In the genomic region with DNA sequence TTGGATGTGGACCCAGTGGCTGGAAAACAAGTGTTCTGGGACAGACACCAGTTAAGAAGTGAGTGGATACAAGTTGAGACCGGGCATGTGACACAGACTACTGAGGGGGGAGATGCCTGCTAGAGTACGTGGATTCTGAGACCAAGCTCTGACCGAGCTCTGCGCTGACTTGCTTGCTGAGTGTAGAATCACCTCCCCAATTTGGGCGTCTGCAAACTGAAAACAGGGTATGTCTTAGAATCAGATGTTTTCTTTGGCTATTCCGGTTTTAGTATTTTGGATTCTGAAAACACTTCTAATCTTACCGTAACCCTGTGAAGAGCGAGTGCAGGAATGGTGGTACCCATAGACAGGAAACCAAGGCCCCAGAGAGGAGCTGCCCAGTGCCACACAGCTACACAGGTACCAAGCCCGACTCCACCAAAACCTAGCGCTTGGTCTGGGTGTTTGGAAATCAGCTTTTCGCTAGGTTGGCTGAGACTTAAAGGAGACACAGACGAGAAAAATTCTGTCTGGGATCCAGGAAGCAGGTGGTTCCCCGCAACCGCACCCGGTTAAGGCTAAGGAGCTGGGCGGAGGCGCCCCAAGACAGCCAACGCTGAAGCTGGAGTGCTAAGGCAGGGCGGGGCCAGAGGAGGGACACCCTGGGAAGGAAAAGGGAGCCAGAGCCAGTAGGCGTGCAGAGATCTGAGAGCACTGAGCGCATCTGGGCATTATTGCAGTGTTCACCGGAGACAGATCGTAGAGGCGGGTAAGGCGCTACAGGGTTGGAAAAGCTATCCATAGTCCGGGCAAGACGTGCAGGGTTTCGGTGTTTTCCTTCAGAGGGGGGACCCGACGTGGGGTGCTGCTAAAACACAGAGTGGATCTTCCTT, we compare ENCODE assay signal across 9 mouse cellular contexts. TPM values are rescaled to one million over a fixed set of nuclear protein-coding genes. Genes with fewer than 3 reads are reported as not detected.
A peak's percentile ranks its signal among the peaks of the same experiment; 100 is the strongest.
DNase-seq lines count a peak whose midpoint lies in the region; ATAC-seq and TF ChIP-seq lines count a peak whose summit lies in the region.
"Had no signal": no experiment of that assay in that cellular context is flagged by ENCODE, and none has a peak within 500 bp of the region (broad histone marks: within the 10 kb centered on the region; RNA-seq: fewer than 3 reads in every experiment).

No protein-coding gene starts in this region.

- peak; percentile 65 for DNase-seq in ovary, adult 18-20 months (ENCODE audit: low spot score)
- no peak for DNase-seq in ovary, postnatal 10 days (ENCODE audit: low spot score)
- peak; percentile 28 for DNase-seq in heart, postnatal 0 days (ENCODE audit: low spot score)
- peak; percentile 61 for DNase-seq in kidney, postnatal 14 days
- peak; percentile 51 for DNase-seq in neural tube, embryonic 11.5 days (ENCODE audit: low spot score)
- peak; percentile 14 to 31 for DNase-seq in thymus, postnatal 10 days (ENCODE audit: low spot score in 2 of 2)

- no peak; the same call in 1 of the 2 replicates for ATAC-seq in forebrain, embryonic 15.5 days (replicated peaks)
- ATAC-seq in heart, postnatal 0 days (ENCODE audit: insufficient read depth, low read depth), result peak; percentile 67
- ATAC-seq in liver, embryonic 16.5 days (ENCODE audit: low read depth), result peak; percentile 59
- no peak for ATAC-seq in neural tube, embryonic 11.5 days (ENCODE audit: insufficient read depth, low FRiP score, low TSS enrichment)

- H3K4me3 ChIP-seq in forebrain, embryonic 15.5 days, result peak overlapping the region; percentile 36
- peak overlapping the region; percentile 50 for H3K4me3 ChIP-seq in heart, postnatal 0 days (ENCODE audit: low read depth, low read length)
- H3K4me3 ChIP-seq in liver, embryonic 16.5 days (ENCODE audit: low read depth, low read length), result peak overlapping the region; percentile 46
- peak overlapping the region; percentile 18 for H3K4me3 ChIP-seq in neural tube, embryonic 11.5 days (ENCODE audit: low read depth, low read length)

- no peak for TF ChIP-seq EP300 in heart, postnatal 0 days (IDR thresholded peaks at IDR 0.05; ENCODE audit: low read depth)

- no peak for TF ChIP-seq CTCF in heart, postnatal 0 days (IDR thresholded peaks at IDR 0.05; ENCODE audit: low read depth)

- H3K27ac ChIP-seq in forebrain, embryonic 15.5 days (replicated peaks), result no peak overlapping the region
- H3K27ac ChIP-seq in heart, postnatal 0 days (ENCODE audit: low read depth), result no peak overlapping the region
- H3K27ac ChIP-seq in liver, embryonic 16.5 days (ENCODE audit: low read length), result no peak overlapping the region
- H3K27ac ChIP-seq in neural tube, embryonic 11.5 days (ENCODE audit: low read depth, low read length), result no peak overlapping the region

- 10% methylated on average over 30 of the region's 30 CpGs for WGBS in forebrain, embryonic 15.5 days
- WGBS in heart, postnatal 0 days, result 6% methylated on average over 30 of the region's 30 CpGs
- 4% methylated on average over 30 of the region's 30 CpGs for WGBS in liver, embryonic 16.5 days (ENCODE audit: insufficient replicate concordance)
- 9% methylated on average over 30 of the region's 30 CpGs for WGBS in neural tube, embryonic 11.5 days

- H3K4me1 ChIP-seq in forebrain, embryonic 15.5 days, result peaks cover 9% of the 10 kb centered on the region
- H3K4me1 ChIP-seq in heart, postnatal 0 days (ENCODE audit: control insufficient read depth, insufficient read depth), result peaks cover 10% of the 10 kb centered on the region
- H3K4me1 ChIP-seq in liver, embryonic 16.5 days (ENCODE audit: control insufficient read depth, low read depth, low read length), result peaks cover 22% of the 10 kb centered on the region
- H3K4me1 ChIP-seq in neural tube, embryonic 11.5 days (ENCODE audit: control insufficient read depth, insufficient read depth, low read length), result no peaks in the 10 kb centered on the region

- no peaks in the 10 kb centered on the region for H3K36me3 ChIP-seq in forebrain, embryonic 15.5 days
- H3K36me3 ChIP-seq in heart, postnatal 0 days (replicated peaks; ENCODE audit: control insufficient read depth, insufficient read depth, low read length), result no peaks in the 10 kb centered on the region
- H3K36me3 ChIP-seq in liver, embryonic 16.5 days (ENCODE audit: control insufficient read depth, insufficient read depth), result no peaks in the 10 kb centered on the region
- H3K36me3 ChIP-seq in neural tube, embryonic 11.5 days (ENCODE audit: control insufficient read depth, insufficient read depth, low read length), result no peaks in the 10 kb centered on the region

- H3K9me3 ChIP-seq in forebrain, embryonic 15.5 days, result no peaks in the 10 kb centered on the region
- H3K9me3 ChIP-seq in heart, postnatal 0 days (replicated peaks; ENCODE audit: control insufficient read depth, low read length), result no peaks in the 10 kb centered on the region
- no peaks in the 10 kb centered on the region for H3K9me3 ChIP-seq in liver, embryonic 16.5 days (replicated peaks; ENCODE audit: control insufficient read depth, low read length)
- no peaks in the 10 kb centered on the region for H3K9me3 ChIP-seq in neural tube, embryonic 11.5 days (ENCODE audit: control insufficient read depth, low read length)

- H3K27me3 ChIP-seq in forebrain, embryonic 15.5 days, result peaks cover 37% of the 10 kb centered on the region
- peaks cover 35% of the 10 kb centered on the region for H3K27me3 ChIP-seq in heart, postnatal 0 days (ENCODE audit: control insufficient read depth, insufficient read depth, low read length)
- peaks cover 31% of the 10 kb centered on the region for H3K27me3 ChIP-seq in liver, embryonic 16.5 days (ENCODE audit: control insufficient read depth, insufficient read depth, low read depth, low read length)
- peaks cover 27% of the 10 kb centered on the region for H3K27me3 ChIP-seq in neural tube, embryonic 11.5 days (ENCODE audit: control insufficient read depth, insufficient read depth, low read length)

- peak overlapping the region; percentile 56 for H3K4me2 ChIP-seq in forebrain, embryonic 15.5 days (replicated peaks)
- peak overlapping the region; percentile 70 for H3K4me2 ChIP-seq in heart, postnatal 0 days (ENCODE audit: low read depth, low read length)
- H3K4me2 ChIP-seq in liver, embryonic 16.5 days (ENCODE audit: low read depth, low read length), result peak overlapping the region; percentile 67
- H3K4me2 ChIP-seq in neural tube, embryonic 11.5 days (ENCODE audit: low read depth), result peak overlapping the region; percentile 48

- peak overlapping the region; percentile 36 for H3K9ac ChIP-seq in forebrain, embryonic 15.5 days (replicated peaks)
- H3K9ac ChIP-seq in heart, postnatal 0 days (replicated peaks; ENCODE audit: low read depth, low read length), result 0 out of 2 replicates have a peak overlapping the region, but pooled peaks have one; percentile 0
- no peak overlapping the region; the same call in 1 of the 2 replicates for H3K9ac ChIP-seq in liver, embryonic 16.5 days (ENCODE audit: low read depth, low read length)
- H3K9ac ChIP-seq in neural tube, embryonic 11.5 days (ENCODE audit: low read length), result no peak overlapping the region

RNA-seq across cellular contexts. Expression of a gene that starts 2.0 kb away (rescaled TPM):
- 0.66 and 1.0 TPM in 2 replicates for polyA plus RNA-seq in forebrain, embryonic 15.5 days (2015; fragmentation: Nextera tagmentation; extraction: Ambion mirVana)
- 0.99 and 33.0 TPM in 2 replicates for total RNA-seq in heart, postnatal 0 days (2014; rRNA removed; ENCODE audit: low replicate concordance)
- polyA plus RNA-seq in heart, postnatal 0 days (2015; fragmentation: Nextera tagmentation; extraction: Ambion mirVana), result 3.3 and 4.2 TPM in 2 replicates
- polyA plus RNA-seq in liver, embryonic 16.5 days (2015; fragmentation: Nextera tagmentation; extraction: Ambion mirVana), result 1.1 and 1.2 TPM in 2 replicates
- polyA plus RNA-seq in neural tube, embryonic 11.5 days (2014; fragmentation: Nextera tagmentation; extraction: Ambion mirVana), result 2.4 and 3.8 TPM in 2 replicates
- total RNA-seq: CH12.LX had no signal

RNA-seq across cellular contexts. Expression of a gene that starts 19.2 kb away (rescaled TPM):
- polyA plus RNA-seq in forebrain, embryonic 15.5 days (2015; fragmentation: Nextera tagmentation; extraction: Ambion mirVana), result 17.8 and 21.4 TPM in 2 replicates
- total RNA-seq in heart, postnatal 0 days (2014; rRNA removed; ENCODE audit: low replicate concordance), result 13.3 and 28.7 TPM in 2 replicates
- polyA plus RNA-seq in heart, postnatal 0 days (2015; fragmentation: Nextera tagmentation; extraction: Ambion mirVana), result 10.4 and 10.7 TPM in 2 replicates
- 3.8 TPM in 2 replicates for polyA plus RNA-seq in liver, embryonic 16.5 days (2015; fragmentation: Nextera tagmentation; extraction: Ambion mirVana)
- 22.9 and 24.2 TPM in 2 replicates for polyA plus RNA-seq in neural tube, embryonic 11.5 days (2014; fragmentation: Nextera tagmentation; extraction: Ambion mirVana)

RNA-seq across cellular contexts. Expression of a gene that starts 48.9 kb away (rescaled TPM):
- polyA plus RNA-seq in forebrain, embryonic 15.5 days (2015; fragmentation: Nextera tagmentation; extraction: Ambion mirVana), result 13.5 and 14.5 TPM in 2 replicates
- 2.6 and 3.5 TPM in 2 replicates for total RNA-seq in heart, postnatal 0 days (2014; rRNA removed; ENCODE audit: low replicate concordance)
- 0.56 and 0.89 TPM in 2 replicates for polyA plus RNA-seq in heart, postnatal 0 days (2015; fragmentation: Nextera tagmentation; extraction: Ambion mirVana)
- polyA plus RNA-seq in liver, embryonic 16.5 days (2015; fragmentation: Nextera tagmentation; extraction: Ambion mirVana), result 1.7 and 1.8 TPM in 2 replicates
- polyA plus RNA-seq in neural tube, embryonic 11.5 days (2014; fragmentation: Nextera tagmentation; extraction: Ambion mirVana), result 8.9 and 10.4 TPM in 2 replicates

RNA-seq across cellular contexts. Expression of a gene that starts 56.9 kb away (rescaled TPM):
- polyA plus RNA-seq in forebrain, embryonic 15.5 days (2015; fragmentation: Nextera tagmentation; extraction: Ambion mirVana), result 54.5 and 54.9 TPM in 2 replicates
- 6.6 and 21.0 TPM in 2 replicates for total RNA-seq in heart, postnatal 0 days (2014; rRNA removed; ENCODE audit: low replicate concordance)
- 14.6 and 15.2 TPM in 2 replicates for polyA plus RNA-seq in heart, postnatal 0 days (2015; fragmentation: Nextera tagmentation; extraction: Ambion mirVana)
- polyA plus RNA-seq in liver, embryonic 16.5 days (2015; fragmentation: Nextera tagmentation; extraction: Ambion mirVana), result 36.5 and 37.0 TPM in 2 replicates
- 76.9 and 78.2 TPM in 2 replicates for polyA plus RNA-seq in neural tube, embryonic 11.5 days (2014; fragmentation: Nextera tagmentation; extraction: Ambion mirVana)

Comparison
In these comparisons a context has a peak if more than half of its experiments do, and no peak if none do; other contexts are left out.
1. ATAC-seq: peak in heart, postnatal 0 days (single experiment) and liver, embryonic 16.5 days (single experiment); none in forebrain, embryonic 15.5 days (single experiment) and neural tube, embryonic 11.5 days (single experiment).
2. H3K9ac ChIP-seq: peak in forebrain, embryonic 15.5 days (single experiment) and heart, postnatal 0 days (single experiment); none in liver, embryonic 16.5 days (single experiment) and neural tube, embryonic 11.5 days (single experiment).
3. Peak in every context shown above with its lines, with median percentiles within 50 percentile points of each other: H3K4me2 ChIP-seq and H3K4me3 ChIP-seq.